Mouse (Mus musculus): ENCODE results near the gene Ppp1r1b. TPM values are rescaled to one million over a fixed set of nuclear protein-coding genes. Genes with fewer than 3 reads are reported as not detected.
A peak's percentile ranks its signal among the peaks of the same experiment; 100 is the strongest.
"Not testable (repeated sequence)": the region's sequence is repeated elsewhere in the genome, so short reads cannot be mapped to it uniquely, and the experiment has no call there.

Ppp1r1b gene
- polyA plus RNA-seq, 1 experiment from 2014 or later: 1.2 TPM

DNA sequence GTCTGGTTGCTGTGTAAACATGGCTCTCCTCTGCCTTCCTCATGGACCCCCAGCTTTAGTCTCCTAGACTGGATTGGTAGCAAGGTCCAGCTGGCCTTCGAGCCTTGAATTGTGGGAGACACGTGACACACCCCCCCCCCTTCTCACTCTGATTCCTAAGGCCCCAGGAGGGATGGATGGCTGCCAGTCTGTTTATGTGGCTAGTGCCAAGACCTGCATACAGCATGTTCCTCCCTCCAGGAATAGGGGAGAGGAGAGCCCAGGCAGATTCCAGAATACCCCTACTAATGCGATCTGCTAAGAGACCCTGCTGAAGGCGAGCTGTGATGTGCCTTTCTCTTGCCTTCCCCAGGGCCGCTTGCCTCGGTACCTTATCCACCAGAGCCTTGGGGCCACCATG, 31.9 kb downstream of the Ppp1r1b start:
- Histone ChIP-seq H3K27ac (no peak overlapping the region; the same call in 1 of the 2 replicates), H3K9me3 (no peaks in the 10 kb centered on the region), H3K4me2 (no peak overlapping the region), H3K4me3 (no peak overlapping the region), H3K9ac (peak overlapping the region; percentile 36; the same call in 1 of the 2 replicates), H3K27me3 (peaks cover 17% of the 10 kb centered on the region), H3K4me1 (no peaks in the 10 kb centered on the region), H3K36me3 (peaks cover 62% of the 10 kb centered on the region)
- 88% methylated on average over 6 of the region's 6 CpGs for WGBS
- ATAC-seq (ENCODE audit: insufficient number of reproducible peaks, insufficient read depth, low FRiP score, low TSS enrichment, low read depth): no peak

DNA sequence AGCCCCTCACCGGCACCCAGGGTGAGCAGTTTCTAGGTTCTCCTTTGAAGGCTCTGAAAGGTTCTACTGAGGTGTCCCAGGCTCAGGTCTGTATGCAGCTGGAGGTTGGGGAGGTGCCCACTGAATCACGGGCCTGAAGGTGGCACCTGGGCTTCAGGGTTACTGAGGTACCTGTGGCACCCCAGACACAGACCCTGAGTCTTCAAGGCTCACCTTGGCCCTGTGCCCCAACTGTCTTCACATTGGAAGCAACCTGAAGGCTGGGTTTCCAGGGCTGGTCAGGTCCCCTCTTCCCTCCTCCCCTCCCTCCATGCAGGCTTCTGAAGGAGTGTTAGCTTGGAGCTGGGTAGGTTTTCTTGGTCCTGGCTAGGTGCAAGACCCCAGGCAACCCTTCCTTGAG, 33.4 kb downstream of the Ppp1r1b start:
- ATAC-seq (ENCODE audit: insufficient number of reproducible peaks, insufficient read depth, low FRiP score, low TSS enrichment, low read depth): no peak
- Histone ChIP-seq H3K4me1 (peaks cover 4% of the 10 kb centered on the region), H3K36me3 (peaks cover 47% of the 10 kb centered on the region), H3K9ac (no peak overlapping the region), H3K27ac (no peak overlapping the region), H3K9me3 (no peaks in the 10 kb centered on the region), H3K4me3 (no peak overlapping the region), H3K27me3 (peaks cover 33% of the 10 kb centered on the region), H3K4me2 (no peak overlapping the region)
- WGBS: 90% methylated on average over 2 of the region's 2 CpGs

DNA sequence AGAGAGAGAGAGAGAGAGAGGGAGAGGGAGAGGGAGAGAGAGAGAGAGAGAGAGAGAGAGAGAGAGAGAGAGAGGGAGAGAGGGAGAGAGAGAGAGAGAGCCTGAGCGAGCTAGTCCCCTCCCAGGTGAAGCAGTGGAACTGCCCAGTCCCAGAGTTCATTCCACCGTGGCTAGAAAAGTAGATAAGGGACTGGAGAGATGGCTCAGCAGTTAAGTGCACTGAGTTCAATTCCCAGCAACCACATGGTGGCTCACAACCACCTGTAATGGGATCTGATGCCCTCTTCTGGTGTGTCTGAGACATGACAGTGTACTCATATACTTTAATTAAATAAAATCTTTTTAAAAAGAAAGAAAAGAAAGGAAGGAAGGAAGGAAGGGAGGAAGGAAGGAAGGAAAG, 34.2 kb downstream of the Ppp1r1b start:
- not testable (repeated sequence) for H3K9ac ChIP-seq; ATAC-seq (ENCODE audit: insufficient number of reproducible peaks, insufficient read depth, low FRiP score, low TSS enrichment, low read depth); H3K4me1 ChIP-seq; H3K9me3 ChIP-seq; H3K27ac ChIP-seq; H3K4me3 ChIP-seq; H3K4me2 ChIP-seq
- WGBS: 52% methylated on average over 2 of the region's 2 CpGs
- H3K36me3 ChIP-seq: peaks cover 39% of the 10 kb centered on the region
- peaks cover 40% of the 10 kb centered on the region for H3K27me3 ChIP-seq

DNA sequence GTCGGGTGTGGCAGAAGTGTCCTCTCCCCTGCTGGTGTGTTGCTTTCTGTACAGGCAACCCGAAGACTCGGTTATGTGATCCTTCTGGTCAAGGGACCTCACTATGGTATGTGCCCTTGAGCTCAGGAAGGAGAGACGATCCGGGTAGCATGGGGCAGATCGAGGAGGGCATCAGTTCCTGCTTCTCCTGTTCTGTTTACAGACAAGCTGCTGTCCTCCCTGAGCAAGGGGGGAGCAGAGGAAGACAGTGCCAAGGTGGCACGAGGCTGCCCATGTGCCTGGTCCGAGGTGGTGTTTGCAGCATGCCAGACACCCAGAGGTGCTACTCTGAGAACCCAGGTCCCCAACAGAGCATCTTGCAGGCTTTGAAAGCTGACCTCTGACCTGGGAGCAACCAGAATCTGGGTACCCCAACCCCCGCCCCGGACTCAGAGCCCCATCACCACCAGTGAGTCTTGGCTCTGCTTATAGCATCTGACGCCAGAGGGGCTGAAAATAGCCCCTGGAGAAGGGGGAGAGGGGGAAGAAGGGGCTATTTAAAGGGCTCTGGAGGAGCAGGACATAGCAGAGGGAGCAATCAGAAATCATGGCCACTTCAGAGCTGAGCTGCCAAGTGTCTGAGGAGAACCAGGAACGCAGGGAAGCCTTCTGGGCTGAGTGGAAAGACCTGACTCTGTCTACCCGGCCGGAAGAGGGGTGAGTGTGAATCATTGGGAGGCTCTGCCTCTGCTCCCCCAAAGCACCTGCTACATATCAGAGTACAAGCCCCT, 35.2 kb downstream of the Ppp1r1b start, which contains the start of gene Tcap:
TSS of gene Tcap (plus strand) at position 551 of the 770 bp plus-strand sequence.
- Histone ChIP-seq H3K4me1 (peaks cover 6% of the 10 kb centered on the region), H3K9me3 (no peaks in the 10 kb centered on the region), H3K36me3 (peaks cover 29% of the 10 kb centered on the region), H3K4me3 (no peak within 1 kb of the TSS), H3K9ac (no peak within 1 kb of the TSS), H3K4me2 (no peak within 1 kb of the TSS), H3K27ac (no peak within 1 kb of the TSS), H3K27me3 (peaks cover 50% of the 10 kb centered on the region)
- 49% methylated on average over 14 of the region's 14 CpGs for WGBS
- no peak for ATAC-seq (ENCODE audit: insufficient number of reproducible peaks, insufficient read depth, low FRiP score, low TSS enrichment, low read depth)

DNA sequence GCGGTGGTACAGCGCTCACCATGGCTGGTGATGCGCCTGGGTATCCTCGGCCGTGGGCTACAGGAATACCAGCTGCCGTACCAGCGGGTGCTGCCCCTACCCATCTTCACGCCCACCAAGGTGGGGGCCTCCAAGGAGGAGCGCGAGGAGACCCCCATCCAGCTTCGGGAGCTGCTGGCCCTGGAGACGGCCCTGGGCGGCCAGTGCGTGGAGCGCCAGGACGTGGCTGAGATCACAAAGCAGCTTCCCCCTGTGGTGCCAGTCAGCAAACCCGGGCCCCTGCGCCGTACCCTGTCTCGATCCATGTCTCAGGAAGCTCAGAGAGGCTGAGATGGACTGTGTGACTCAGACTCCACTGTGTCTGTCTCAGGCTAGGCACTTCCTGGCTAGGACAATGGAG, 36.0 kb downstream of the Ppp1r1b start:
- Histone ChIP-seq H3K27me3 (peaks cover 58% of the 10 kb centered on the region), H3K4me2 (no peak overlapping the region), H3K9ac (no peak overlapping the region), H3K36me3 (peaks cover 21% of the 10 kb centered on the region), H3K4me3 (no peak overlapping the region), H3K9me3 (no peaks in the 10 kb centered on the region), H3K27ac (no peak overlapping the region), H3K4me1 (peaks cover 7% of the 10 kb centered on the region)
- ATAC-seq (ENCODE audit: insufficient number of reproducible peaks, insufficient read depth, low FRiP score, low TSS enrichment, low read depth): no peak
- 66% methylated on average over 20 of the region's 20 CpGs for WGBS

DNA sequence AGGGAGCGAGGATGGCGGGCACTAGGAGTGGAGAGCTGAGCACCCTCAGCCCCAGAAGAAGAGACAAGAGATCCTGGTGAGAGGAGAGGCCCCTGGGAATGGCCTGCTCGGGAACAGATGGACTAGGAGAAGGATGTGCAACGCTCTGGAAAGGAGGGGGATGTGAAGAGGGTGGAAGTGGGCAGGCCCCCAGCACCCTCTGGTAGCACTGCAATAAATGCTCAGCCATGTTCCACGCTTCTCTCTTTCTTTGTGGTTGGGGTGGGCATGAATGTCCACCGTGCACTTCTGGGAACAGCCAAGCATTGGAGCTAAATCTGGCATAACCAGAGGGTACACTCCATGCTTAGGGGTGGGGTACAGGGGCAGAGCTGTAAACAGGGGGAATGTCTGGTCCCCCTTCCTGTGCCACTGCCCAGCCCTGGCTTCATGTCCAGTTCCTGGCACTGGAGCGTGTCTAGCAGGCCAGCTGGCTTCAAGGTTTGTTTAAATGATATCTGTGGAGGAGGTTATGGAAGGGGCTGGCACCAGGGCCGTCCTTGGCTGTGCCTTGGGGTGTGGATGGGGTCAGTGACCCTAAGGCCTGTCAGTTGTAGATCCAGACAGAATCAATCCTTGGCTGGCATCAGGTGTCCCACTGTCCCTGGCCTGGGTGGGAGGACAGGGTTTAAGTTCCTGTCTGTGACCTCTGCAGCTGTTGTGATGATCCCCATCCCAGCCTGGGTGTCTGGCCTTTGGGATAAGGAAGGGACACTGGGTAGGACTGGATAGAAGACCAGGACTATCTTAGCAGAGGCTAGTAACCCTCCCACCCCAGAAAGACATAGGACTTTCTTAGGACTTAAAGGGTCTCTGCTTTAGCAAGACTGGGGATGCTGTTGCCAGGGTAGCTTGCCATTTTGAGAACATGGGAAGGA, 36.8 kb downstream of the Ppp1r1b start:
- WGBS: 58% methylated on average over 8 of the region's 8 CpGs
- Histone ChIP-seq H3K4me1 (peaks cover 9% of the 10 kb centered on the region), H3K36me3 (peaks cover 13% of the 10 kb centered on the region), H3K9ac (no peak overlapping the region), H3K4me2 (no peak overlapping the region), H3K27ac (no peak overlapping the region), H3K9me3 (no peaks in the 10 kb centered on the region), H3K4me3 (no peak overlapping the region), H3K27me3 (peaks cover 64% of the 10 kb centered on the region)
- no peak for ATAC-seq (ENCODE audit: insufficient number of reproducible peaks, insufficient read depth, low FRiP score, low TSS enrichment, low read depth)

DNA sequence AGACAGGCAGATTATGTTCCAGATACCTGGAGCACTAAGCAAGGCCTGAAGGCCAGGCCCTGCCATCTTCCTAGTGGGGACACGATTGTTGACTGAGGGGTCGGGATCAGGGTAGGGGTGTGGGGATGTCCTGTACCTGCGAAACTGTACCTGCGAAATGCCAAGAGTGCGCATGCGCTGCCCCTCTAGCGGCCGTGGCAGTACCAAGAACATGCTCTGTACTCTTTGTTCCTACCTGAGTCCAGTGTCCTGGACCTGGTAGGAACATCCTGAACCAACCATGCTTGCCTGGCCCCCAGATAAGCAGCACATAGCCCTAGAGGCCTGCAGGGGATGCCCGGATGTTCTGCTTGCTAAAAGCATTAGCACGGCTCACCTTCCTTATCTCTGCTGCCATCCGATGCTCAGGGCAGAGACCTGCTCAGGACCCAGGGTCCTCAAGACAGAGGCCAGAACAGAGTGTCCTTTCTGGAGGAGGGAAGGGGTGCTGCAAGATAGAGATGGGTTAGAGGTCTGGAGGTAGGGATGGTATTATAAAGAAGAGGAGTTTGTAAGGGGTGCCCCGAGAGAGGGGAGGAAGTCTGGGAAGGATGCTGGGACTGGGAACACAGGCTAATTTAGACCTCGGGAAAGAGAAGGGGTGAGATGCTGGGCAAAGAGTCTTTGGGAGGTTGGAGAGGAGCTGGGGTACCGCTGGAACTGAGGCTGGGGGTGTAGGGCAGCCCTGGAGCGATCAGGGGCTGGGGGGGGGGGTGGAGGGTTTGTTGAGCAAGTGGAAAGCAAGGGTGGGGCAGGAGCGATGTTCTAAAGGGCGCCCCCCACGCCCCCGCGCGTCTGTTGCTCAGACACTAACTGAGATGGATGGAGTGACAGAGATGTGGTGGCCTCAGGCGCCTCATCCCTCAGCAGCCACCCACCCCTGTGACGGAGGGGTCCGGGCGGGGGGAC, 37.7 kb downstream of the Ppp1r1b start, which contains the start of gene Pnmt:
TSS of gene Pnmt (plus strand) at position 813 of the 948 bp plus-strand sequence.
- ATAC-seq (ENCODE audit: insufficient number of reproducible peaks, insufficient read depth, low FRiP score, low TSS enrichment, low read depth): no peak
- H3K9ac ChIP-seq: peak within 1 kb of the TSS; percentile 59; the same call in 1 of the 2 replicates
- no peaks in the 10 kb centered on the region for H3K9me3 ChIP-seq
- WGBS: 53% methylated on average over 25 of the region's 25 CpGs
- H3K36me3 ChIP-seq: peaks cover 4% of the 10 kb centered on the region; the same call in 1 of the 2 replicates
- H3K4me3 ChIP-seq: peak within 1 kb of the TSS; percentile 21
- H3K27me3 ChIP-seq: peaks cover 73% of the 10 kb centered on the region
- peaks cover 9% of the 10 kb centered on the region for H3K4me1 ChIP-seq
- H3K4me2 ChIP-seq: peak within 1 kb of the TSS; percentile 36
- H3K27ac ChIP-seq: no peak within 1 kb of the TSS

DNA sequence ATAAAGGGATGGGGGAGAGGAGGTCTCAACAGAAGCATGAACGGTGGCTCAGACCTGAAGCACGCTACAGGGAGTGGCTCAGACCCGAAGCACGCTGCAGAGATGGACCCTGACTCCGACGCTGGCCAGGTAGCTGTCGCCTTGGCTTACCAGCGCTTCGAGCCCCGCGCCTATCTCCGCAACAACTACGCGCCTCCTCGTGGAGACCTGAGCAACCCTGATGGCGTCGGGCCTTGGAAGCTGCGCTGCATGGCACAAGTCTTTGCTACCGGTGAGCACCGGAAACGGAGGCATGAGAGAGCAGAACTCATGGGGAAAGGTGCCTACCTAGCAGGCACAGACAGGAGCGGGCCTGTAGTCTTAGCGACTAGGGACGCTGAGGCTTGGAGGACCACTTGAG, 38.4 kb downstream of the Ppp1r1b start:
- H3K9ac ChIP-seq: peak overlapping the region; percentile 59; the same call in 1 of the 2 replicates
- peaks cover 9% of the 10 kb centered on the region for H3K4me1 ChIP-seq
- peaks cover 79% of the 10 kb centered on the region for H3K27me3 ChIP-seq
- H3K4me3 ChIP-seq: peak overlapping the region; percentile 21
- peak overlapping the region; percentile 36 for H3K4me2 ChIP-seq
- H3K36me3 ChIP-seq: 0 out of 2 replicates have a peak, but pooled peaks cover 2% of the 10 kb centered on the region
- ATAC-seq (ENCODE audit: insufficient number of reproducible peaks, insufficient read depth, low FRiP score, low TSS enrichment, low read depth): no peak
- H3K9me3 ChIP-seq: no peaks in the 10 kb centered on the region
- H3K27ac ChIP-seq: no peak overlapping the region
- WGBS: 20% methylated on average over 24 of the region's 24 CpGs

DNA sequence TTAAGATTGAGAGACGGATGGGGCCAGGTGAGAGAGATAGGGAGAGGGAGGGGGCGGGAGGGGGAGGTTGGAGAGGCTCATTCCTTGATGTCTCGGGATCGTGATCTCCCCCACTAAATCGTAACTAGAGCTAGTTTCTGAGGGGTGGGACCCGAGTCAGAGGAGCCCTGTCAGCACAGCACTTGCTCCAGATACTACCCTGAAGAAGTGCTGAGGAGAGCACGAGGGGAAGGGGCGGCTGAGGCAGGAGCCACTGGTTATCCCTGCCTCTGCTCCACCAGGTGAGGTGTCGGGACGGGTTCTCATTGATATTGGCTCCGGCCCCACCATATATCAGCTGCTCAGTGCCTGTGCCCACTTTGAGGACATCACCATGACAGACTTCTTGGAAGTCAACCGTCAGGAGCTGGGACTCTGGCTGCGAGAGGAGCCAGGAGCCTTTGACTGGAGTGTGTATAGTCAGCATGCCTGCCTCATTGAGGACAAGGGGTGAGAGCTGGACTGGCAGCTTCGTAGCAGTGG, 38.9 kb downstream of the Ppp1r1b start:
- ATAC-seq (ENCODE audit: insufficient number of reproducible peaks, insufficient read depth, low FRiP score, low TSS enrichment, low read depth): no peak
- H3K9ac ChIP-seq: no peak overlapping the region
- 53% methylated on average over 14 of the region's 14 CpGs for WGBS
- H3K36me3 ChIP-seq: no peaks in the 10 kb centered on the region
- no peak overlapping the region for H3K27ac ChIP-seq
- no peaks in the 10 kb centered on the region for H3K9me3 ChIP-seq
- peak overlapping the region; percentile 36; the same call in 1 of the 2 replicates for H3K4me2 ChIP-seq
- no peak overlapping the region for H3K4me3 ChIP-seq
- peaks cover 83% of the 10 kb centered on the region for H3K27me3 ChIP-seq
- peaks cover 13% of the 10 kb centered on the region for H3K4me1 ChIP-seq

DNA sequence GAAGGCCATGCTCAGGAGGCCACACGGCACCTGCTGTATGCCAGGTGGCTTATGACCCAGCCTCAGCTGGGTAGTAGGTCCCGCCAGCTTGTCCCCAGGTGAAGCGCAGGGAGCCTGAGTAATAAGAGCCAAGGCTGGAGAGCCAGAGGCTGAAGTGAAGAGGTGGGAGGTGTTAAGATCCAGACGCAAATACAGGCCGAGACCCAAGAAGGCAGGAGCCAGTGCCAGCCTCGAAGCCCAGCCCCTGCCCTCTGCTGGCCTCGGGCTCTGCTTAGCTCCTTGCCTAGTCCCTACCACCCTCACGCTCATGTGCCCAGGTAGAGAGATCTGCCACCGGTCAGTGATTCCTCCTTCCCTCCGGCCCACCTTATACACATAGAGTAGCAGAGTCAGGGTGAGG, 40.1 kb downstream of the Ppp1r1b start:
- no peak overlapping the region for H3K4me3 ChIP-seq
- H3K9me3 ChIP-seq: no peaks in the 10 kb centered on the region
- peaks cover 24% of the 10 kb centered on the region for H3K4me1 ChIP-seq
- H3K27ac ChIP-seq: no peak overlapping the region
- no peak overlapping the region for H3K9ac ChIP-seq
- no peaks in the 10 kb centered on the region for H3K36me3 ChIP-seq
- no peak overlapping the region for H3K4me2 ChIP-seq
- ATAC-seq (ENCODE audit: insufficient number of reproducible peaks, insufficient read depth, low FRiP score, low TSS enrichment, low read depth): no peak
- peaks cover 82% of the 10 kb centered on the region for H3K27me3 ChIP-seq
- WGBS: 66% methylated on average over 10 of the region's 10 CpGs
